Mouse (Mus musculus): ENCODE measurements around the gene Filip1l.
"Not testable (repeated sequence)": the region's sequence is repeated elsewhere in the genome, so short reads cannot be mapped to it uniquely, and the experiment has no call there.

Filip1l gene

DNA sequence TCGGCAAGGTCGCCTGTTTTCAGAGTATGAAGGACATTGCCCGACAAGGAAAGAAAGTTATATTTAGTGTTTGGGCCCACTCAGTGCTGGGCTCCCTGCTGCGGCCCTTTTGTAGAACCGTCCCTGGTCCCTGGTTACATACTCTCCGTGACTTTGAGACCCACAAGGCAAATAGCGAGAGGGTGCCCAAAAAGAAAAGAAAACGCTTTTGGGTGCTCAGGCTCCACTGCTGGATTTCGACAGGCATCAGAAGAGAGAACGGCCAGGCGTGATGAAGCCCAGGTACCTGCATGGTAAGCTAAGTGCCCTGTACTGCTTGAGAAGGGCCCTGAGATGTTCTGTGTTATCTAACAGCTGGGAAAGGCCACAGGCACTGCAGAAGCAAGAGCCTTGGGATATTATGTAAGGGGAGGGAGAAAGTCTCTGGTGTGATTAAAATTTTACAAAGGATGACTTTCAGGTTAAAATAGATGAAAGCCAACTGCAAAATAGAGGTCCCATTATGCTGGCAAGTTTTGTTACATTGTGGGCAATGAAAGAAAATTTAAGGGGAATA, 351 bp downstream of the Filip1l start:
- no peak for DNase-seq (ENCODE audit: low read depth, low spot score)

DNA sequence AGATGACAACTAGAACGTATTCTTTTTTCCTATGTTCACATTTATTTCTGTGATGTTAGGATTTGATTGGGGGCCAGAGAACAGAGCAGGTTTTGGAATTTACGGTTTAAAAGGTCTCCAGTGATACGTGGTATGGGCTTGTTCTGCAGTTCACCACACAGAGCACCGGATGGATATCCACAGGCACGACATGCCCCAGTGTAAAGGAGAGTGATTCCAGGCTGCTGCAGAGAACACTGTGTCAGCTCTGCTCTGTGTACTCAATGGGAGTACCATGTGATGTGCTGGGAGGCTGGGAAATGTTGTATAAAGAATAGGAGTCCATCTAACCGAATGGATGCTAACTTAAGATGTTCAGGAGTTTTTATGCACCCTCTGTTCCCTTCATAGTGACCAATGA, 1.0 kb downstream of the Filip1l start:
- no peak for DNase-seq (ENCODE audit: low read depth, low spot score)

DNA sequence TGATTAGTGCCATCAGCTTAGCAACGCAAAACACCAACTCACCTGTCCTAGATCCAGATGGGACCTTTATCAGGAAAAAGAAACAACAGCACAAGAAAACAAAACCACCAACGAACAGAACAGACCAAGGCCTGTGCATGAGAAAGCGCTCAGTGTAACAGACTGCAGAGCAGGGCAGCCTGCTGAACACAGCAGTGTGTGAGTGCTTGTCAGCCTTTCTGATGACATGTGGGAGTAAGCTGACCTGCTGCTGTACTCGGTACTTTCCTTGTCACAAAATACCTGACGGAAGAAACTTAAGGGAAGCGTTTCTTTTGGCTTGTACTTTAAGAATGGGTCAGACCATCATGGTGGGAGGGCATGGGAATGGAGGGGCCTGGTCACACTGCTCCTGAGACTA, 3.6 kb downstream of the Filip1l start:
- no peak for DNase-seq (ENCODE audit: low read depth, low spot score)

DNA sequence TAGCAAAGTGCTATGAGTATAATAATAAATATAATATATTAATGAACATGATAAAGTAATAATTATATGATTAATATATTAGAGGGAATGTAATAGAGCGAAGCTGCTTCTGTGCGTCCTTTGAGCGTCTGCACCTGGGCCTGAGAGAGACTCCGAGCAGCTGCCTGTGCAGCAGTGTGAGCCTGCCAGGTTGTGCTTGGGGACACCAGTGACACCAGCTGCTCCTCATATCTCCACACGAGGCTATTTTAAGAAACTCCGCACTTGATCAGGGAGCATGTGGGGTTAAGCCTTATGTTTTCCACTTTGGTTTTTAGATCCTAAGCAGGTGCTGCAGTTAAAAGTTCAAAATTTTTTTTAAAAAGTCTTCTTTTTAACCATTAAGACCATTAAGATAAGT, 4.1 kb downstream of the Filip1l start:
- no peak for DNase-seq (ENCODE audit: low read depth, low spot score)

DNA sequence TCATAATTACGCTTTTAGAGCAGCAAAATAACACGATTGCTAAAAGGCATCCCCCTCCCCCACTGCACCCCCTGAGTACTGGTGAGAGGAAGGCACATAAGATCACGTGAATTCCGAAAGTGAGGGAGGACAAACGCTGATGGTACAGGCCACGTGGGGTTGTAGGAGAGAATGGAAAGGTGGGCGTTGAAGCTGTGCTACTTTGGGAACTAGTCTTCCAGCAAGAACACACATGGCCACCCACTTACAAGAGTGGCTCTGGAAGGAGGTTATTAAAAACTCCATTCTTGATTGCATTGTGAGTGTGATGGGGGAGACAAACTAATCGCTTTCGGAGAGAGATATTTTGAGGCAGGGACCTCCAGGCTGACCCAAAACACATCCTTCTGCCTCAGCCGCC, 6.4 kb downstream of the Filip1l start:
- DNase-seq (ENCODE audit: low read depth, low spot score), result no peak

DNA sequence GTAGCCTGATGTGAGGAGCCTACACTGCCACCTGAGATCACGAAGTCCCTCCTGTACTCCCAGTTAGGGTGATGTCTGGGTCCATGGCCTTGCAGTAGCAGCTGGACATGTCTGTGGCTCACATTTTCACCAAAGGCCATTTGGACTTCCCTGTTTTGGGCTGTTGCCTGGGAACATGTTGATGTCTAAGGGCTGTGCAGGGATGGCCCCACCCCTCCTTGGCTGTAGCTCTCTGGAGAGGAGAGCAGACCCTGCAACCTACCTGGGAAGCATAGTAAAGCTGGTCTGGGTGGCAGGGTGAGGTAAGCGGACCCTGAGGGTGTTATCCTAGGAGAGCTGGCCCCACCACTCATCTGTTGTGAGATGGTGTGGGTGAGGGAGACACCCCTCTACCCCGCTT, 7.9 kb downstream of the Filip1l start:
- DNase-seq (ENCODE audit: low read depth, low spot score), result no peak

DNA sequence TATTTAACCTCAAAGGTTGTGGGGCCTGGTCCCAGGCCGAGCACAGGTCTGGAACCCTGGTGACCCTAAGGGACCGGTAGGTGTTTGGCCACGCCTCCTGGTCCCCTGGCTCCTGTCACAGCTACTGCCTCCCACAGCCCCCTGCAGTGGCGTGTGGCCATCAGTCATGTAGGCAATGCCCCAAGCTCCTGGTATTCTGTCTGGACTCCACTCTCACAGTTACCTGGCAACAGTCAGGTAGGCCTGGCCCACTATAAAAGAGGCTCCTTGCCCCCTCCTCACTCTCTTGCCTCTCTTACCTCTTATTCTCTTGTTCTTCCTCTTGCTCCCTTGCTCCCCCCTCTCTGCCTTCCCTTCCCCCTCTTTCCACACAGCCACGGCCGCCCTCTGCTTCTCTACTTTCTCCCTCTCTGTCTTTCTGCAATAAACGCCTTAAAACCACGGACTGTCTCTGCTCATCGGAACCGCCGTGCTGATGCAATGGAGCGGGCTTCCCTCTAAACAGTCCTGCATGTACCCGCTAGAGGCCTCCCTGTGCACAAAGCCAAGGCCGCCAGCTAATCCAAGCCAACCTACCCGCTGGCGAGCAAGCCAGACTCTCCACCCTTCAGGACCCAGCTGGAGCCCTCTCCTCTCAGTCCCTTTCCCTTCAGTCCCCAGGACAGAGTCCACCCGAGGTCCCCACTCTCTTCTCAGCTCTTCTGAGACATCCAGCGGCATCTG, 9.9 kb downstream of the Filip1l start:
- peak; percentile 8 for DNase-seq (ENCODE audit: low read depth, low spot score)

DNA sequence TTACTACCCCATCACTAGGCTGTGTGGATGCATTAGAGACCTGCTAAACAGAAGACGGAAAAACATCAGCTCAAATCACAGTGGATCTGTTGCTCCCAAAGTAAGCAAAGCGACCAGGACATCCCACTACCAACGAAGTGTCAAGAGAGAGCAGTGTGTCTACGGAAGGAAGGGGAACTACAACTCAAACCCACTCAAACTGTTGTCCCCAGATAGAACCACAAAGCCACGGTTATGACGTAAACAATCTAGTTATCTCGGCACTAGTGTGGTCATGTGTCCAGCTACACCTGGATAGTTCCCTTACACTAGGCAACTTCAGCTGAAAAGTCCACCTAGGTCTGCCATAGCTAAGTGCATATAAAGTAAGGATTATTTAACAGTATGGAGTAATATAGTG, 11.6 kb downstream of the Filip1l start:
- DNase-seq (ENCODE audit: low read depth, low spot score), result no peak

DNA sequence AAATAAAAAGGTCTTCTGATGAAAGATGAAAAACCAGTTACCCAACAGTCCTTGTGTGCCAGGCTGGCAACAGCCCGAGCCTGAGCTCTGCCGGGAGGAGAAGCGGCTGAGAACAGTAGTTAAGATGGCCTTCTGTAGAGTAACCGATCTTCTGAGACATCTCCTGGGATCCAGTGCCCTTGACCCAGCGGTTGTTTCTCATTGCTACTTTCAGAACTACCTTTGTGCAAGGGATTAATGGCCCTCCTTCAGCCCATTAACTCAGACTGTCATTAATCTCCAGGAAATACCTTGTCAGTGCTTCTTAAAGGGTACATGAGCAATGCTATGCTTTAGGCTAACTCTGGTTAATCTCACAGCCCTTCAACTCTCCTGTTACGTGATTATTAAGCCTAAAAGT, 13.2 kb downstream of the Filip1l start:
- no peak for DNase-seq (ENCODE audit: low read depth, low spot score)

DNA sequence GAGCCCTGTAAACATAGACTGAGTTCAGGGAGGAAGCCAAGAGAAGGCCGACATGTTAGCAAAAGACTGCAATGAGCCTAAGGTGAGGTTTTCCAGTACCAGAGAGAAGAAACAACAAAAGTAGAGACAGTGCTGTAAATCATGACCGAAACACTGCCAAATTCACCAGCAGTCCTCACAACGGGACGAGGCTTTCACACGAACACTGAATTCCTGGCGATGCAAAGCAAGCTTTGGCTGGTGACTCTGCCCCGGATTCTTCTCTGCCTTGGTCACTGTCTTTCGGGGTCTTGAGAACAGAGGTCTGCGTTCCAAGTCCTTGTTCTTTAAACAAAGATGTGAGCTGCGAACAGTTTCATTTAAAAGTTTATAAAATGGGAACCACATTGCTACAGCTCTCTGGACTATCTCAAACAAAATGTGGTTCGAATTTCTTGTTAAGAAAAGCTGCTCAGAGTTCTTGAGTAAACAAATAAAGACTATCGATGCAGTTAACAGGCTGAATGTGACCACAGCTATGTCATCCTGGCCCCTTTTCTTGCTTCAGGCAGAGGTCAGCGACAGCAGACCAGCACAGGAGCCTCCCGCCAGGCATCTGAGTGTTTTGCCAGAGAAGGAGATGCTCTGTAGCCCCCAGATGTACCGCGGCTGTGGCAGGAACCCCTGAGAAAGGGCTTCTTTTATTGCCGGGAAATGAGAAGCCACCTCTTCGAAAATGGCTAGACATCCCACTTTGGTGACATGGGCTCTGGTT, 14.2 kb downstream of the Filip1l start:
- no peak for DNase-seq (ENCODE audit: low read depth, low spot score)

DNA sequence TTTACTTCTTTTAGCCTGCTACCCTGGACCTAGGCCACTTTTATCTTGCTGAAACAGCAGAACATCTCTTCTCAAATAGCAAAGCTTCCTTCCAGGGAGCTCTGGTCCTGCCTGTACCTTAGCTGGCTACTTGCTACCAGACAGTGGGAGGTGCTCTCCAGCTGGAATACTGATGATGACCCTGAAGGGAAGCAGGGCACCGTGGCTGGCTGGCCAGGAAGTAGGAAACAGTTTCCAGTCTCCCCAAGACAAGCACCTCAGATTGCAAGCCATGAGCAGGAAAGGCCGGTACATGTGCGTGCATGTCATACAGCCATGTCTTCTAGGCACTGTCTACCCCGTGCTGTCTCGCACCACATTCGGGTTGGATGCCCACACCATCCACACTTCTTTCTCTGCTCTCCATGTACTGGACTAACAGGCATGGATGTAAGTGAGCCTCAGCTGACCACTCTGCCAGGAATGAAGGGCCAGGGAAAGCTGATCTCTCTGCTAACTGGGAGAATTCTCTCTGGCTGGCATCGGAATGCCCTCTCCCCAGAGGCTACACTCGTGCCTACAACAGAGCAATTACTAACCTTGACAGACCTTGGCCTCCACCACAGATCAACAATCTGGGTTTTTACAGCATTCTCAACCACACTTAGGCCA, 17.1 kb downstream of the Filip1l start:
- no peak for DNase-seq (ENCODE audit: low read depth, low spot score)

DNA sequence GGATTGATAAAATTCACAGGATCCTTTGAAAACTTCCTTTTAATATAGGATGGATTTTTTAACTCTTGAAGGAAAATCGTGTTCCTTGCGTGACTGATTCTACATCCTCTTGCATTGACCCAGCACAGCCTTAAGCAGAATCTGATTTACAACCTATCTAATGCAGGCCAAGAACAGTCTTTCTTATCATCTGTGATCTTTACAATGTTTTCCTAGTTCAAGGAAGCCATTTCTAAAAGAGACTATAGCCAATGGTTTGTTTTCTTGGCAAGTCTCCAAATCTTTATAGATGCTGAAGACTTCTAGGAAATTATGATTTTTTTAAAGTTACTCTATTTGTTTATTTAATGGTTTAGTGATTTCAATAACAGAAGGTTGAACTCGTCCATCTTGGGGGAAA, 19.3 kb downstream of the Filip1l start:
- no peak for DNase-seq (ENCODE audit: low read depth, low spot score)

DNA sequence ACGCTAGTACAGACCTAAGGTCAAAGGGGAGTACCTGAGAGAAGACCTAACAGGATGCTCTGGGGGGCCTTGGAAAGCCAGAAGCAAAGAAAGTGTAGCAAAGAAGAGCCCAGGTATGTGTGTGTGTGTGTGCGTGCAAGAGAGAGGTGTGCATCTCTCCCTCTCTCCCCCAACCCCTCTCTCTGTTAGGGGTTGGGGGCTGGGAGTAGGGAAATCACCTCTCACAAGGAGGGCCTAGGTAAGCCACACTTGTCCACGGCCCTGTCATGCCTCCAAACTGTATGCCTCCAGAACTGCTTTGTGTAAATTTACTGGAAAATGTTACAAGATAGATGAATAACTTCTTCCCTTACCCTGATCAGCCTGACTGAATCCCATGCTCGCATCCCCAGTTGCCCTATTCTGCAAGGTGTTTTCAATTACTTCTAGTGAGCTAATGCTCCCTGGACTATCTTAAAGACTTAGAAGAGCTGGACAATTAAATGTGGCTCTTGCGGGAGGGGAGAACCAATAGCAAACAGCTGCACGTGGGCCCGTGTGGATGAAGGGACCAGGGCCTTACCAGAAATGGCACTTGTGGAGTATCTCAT, 22.4 kb downstream of the Filip1l start:
- DNase-seq (ENCODE audit: low read depth, low spot score), result no peak

DNA sequence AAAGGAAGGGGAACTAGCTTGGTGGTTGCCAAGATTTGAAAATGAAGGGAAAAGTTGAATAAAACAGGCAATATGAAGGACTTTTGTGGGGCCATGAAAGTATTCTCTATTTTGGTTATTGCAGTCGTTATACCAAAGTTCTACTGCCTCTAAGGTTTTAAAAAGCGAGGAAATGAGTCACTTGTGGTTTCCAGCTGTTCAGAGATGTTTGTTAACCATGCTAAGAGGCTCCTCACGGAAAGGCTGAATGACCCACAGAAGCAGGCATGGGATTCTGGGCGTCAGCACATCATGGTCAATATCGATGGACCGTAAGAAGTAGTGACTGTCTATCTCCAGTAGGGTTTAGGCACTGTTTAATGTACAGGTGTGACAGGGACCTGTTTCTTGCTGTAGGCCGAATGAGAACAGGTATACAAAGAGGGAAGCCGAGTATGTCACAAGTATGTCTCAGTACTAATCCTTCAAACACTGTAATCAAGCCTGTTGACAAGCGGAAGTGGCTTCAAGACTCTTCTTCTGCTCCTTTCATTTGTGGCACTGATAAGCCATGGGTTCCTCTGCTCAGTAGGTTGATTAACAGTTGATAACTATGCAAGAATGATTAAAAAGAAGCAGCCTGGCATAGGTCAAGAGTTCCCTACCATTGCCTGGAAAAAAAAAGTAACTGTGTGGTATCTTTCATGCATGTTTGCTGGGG, 25.9 kb downstream of the Filip1l start:
- DNase-seq (ENCODE audit: low read depth, low spot score), result no peak

DNA sequence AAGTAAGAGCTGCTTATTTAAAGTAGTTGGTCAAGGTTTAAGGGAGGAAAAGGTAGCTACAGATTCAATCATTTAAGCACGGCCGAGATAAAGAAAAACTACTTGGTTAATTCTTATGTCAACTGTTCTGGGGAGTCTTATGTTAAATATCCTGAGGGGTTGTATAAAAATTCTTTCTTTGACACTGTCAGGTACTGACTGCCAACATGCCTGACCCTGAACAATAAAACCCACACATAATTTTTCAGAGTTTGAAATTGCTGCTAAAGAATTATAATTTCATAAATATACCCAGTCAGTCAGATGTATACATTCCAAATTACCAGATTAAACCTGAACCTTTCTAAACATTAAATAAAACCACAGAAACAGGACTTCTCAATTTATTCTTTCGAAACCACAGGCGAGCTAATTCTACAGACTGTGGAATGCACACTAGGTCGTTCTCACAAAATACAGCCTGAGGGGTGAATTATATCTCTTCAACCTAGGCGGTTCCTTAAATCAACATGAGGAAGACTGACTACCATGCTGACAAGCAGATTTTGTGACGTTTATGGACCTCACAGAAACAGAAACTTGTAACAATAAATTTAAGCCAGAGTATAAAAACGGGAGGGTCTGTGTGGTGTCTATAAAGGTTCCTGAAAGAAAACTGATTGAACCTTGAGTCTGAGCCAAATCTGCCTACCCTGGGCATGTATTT, 30.5 kb downstream of the Filip1l start:
- no peak for DNase-seq (ENCODE audit: low read depth, low spot score)

DNA sequence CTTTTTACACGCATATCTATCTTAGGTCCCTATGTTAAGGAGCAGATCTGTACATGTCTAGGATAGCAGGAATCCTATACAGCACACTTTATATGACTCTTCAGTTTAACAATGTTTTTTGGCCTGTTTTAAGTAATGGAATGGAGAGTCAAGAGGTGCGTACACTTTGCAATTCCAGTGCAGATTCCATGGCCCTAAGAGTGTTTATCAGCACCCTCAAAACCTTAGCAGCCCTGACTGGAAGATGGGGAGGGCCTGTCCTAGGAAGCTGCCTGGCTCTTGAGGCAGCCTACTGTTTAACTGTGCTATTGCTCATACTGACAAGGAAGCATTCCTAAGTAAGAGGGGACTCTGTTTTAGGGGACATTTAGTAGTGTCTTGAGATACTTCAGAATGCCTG, 31.4 kb downstream of the Filip1l start:
- DNase-seq (ENCODE audit: low read depth, low spot score), result no peak

DNA sequence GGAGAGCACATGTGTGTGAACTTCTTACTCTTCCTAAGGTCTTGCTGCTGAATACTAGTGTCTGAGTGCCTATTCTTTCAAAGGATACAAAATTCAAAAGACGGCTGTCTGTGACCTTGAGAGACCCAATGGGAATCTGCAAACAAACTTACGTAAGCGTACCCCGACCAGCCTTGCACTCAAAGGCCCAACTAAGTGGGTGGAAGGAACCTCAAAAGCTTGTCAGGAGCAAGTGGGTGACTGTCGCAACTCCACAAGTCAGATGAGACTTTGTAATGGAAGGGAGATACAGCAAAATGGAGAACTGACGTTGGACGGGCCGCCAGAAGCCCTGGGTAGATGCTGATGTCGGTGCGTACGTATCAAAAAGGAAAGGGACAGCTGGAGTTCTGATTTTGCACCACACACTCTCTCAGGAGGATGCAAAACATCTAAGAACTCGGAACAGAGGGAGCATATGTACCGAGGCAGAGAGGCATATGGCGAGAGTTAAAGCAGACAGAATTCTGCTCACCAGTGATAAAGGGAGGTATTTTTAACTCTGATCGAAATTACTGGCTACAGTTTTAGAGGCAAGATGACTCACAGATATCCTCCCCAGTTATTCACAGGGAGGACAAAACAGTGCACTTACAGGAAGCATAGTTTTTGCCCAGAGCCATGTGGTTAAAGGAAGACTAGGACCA, 36.8 kb downstream of the Filip1l start:
- no peak for DNase-seq (ENCODE audit: low read depth, low spot score)

DNA sequence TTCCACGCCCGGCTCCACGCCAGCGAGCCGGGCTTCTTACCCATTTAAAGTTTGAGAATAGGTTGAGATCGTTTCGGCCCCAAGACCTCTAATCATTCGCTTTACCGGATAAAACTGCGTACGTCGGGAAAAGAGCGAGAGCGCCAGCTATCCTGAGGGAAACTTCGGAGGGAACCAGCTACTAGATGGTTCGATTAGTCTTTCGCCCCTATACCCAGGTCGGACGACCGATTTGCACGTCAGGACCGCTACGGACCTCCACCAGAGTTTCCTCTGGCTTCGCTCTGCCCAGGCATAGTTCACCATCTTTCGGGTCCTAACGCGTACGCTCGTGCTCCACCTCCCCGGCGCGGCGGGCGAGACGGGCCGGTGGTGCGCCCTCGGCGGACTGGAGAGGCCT, 38.3 kb downstream of the Filip1l start:
- not testable (repeated sequence) for DNase-seq (ENCODE audit: low read depth, low spot score)

DNA sequence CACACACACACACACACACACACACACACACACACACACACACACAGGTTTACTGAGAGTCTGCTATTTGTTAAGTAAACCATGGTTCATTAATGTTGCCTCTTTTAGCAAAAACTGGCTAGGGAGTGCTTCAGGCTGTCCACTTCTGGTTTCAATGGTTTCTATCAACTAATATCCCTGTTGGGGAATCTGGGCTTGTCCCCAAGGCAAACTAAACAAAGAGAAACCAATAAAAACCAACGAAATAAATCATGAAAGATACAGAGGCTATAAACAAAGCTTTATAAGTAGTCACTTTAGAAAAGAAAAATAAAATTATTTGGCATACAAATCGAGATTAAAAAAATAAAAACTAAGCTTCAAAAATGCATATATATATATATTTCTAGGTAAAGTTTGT, 39.6 kb downstream of the Filip1l start:
- DNase-seq (ENCODE audit: low read depth, low spot score), result no peak

DNA sequence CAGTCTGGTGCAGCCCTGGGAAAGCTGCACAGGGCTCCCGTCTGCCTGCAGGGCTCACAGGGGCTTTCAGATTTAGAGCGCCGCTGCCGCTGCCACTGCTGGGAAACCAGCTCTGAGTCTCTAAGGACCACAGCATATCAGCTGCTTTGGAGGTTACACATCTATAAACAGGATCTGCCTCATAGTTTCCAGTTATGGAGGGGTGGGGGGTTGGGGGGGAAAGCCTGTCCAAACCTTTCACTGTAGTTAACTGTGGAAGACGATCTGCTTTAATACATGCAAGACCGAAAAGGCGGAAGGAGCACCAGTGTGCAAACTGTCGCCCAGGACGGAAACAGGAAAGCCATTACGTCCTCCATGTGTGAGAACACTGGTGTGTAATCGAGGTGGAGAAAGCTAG, 40.3 kb downstream of the Filip1l start:
- peak; percentile 12 for DNase-seq (ENCODE audit: low read depth, low spot score)
